Mouse (Mus musculus) left cerebral cortex, adult 9 months (tissue): ENCODE results near the gene Morf4l1.

Source experiments
- DNase-seq, 2 experiments: peaks; one replicate each; pipeline ENCODE4 v3.0.0; 2022; ENCODE audit warnings: low spot score in 2 of 2

The Morf4l1 gene

DNA sequence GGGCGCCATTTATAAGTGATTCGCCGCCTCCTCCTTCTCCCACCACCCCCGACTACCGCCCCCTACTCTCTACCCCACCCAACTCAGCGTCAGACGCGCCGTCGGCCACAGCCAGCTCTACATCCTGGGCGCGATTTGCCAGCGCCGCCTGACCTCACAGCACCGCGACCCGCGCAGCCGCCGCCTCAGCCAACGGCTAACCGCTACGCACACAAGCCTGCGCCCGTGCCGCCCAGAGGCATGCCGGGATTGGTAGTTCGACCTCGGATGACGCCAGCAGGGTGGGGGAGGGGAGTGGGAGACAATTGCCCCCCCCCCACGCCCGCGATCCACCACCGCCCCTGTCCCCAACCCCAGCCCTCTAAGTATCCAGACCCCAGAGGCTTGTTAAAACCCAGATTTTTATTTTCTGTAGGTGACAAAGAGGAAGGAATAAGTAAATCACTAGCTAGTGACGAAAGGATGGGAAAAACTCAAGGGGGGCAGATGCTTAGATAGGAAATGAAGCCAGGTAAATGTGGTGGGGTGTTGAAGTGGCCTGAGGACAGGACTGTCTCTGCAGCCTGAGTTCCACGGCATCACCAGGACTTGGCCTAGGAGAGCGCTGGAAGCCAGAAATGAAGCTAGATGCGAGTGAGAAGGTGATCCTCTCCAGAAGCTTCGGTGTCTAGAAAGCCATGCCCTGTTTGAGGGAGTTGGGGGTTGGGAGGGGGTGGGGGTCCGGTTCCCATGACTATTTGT lies at the start of gene Morf4l1:
Gene Morf4l1, minus strand, starts transcription at position 208 of the 741 bp plus-strand sequence.
- peak; percentile 96 to 98 for DNase-seq

DNA sequence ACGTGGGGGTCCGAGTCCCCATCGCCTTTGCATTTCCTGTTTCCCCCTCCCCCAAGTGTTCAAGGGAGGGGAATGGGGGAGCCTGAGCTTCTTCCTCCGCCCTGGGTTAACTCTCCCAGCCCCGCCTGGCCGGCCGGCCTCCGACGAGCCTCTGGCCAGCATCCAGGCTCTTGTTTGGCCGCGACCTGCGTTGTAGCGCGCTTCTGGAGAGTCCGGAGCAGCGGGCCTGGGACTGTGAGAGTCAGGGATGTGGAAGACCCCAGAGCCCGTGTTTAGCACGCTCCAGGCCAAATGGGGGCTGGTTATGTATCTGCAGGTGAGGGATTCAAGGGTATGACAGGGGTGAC lies 49.1 kb upstream of the Morf4l1 start:
- no peak for DNase-seq

DNA sequence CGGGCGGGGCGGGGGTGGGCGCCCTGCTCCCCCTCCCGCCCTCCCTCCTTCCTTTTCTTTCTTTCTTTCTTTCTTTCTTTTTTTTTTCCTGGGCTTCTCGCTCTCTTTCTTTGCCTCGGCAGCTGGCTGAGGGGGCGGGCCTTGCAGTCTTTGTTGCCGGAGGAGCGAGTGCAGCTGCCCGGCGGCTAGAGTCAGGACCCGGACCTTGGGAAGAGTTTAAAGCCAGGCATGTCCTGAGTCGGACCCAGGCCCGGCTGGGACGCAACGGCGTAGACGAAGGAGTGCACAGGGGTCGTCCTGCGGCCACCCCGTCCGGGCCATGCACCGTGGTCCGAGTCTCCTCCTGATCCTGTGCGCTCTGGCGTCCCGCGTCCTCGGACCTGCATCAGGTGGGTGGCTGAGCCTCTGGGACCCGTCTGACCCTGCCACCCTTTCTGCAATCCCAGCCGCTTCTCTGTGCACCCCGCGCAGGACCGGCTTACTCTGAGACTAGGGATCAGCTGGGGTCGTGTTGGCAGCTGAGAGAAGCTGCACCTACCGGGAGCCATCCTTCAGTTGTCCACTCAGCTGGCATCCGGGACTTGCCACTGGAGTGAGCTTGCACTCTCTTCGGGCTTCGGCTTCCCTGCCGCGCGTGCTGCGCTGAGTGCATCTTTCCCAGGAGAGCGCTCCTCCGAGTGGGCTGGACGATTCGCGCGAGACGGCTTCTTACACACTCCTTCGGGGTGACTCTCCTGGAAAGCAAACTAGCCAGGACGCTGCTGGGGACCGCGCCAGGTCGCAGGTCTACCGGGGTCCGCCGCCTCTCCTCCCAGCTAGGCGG lies 48.6 kb upstream of the Morf4l1 start, which contains the start of gene Adamts7:
Gene Adamts7, plus strand, starts transcription at position 144 of the 823 bp plus-strand sequence.
- DNase-seq = peak in 1 of 2 experiments; percentile 28

DNA sequence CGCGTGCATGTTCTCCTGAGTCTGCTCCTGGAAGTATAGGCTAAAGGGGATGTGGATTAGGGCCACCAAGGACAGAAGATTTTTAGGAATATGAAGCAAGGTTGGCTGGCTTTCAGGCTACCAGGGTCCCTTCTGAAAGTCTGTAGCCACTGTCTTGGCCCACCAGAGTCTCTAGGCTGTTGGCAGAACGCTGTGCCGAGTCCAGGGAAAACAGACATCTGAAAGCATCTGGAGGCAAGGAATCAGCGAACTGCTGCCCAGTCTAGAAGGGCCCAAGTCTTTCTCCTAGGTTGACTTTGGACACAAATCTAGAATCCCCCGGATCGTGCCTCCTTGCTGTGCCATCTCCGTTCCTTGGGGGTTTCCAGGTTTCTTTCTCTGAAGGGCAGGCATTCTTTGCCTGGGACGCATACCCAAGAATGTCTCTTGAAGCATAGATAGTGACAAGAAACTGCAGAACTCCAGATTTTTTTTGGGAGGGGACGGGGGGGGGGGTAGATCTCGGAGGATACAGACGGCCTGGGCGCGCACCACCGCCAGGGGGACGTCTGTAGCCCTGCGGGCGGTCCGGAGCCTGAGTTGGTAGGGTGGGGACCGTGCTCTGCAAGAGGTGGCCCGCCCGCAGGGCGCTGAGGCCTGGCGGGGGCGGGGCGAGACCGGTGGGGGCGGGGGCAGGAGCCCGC lies 47.8 kb upstream of the Morf4l1 start:
- DNase-seq = no peak

DNA sequence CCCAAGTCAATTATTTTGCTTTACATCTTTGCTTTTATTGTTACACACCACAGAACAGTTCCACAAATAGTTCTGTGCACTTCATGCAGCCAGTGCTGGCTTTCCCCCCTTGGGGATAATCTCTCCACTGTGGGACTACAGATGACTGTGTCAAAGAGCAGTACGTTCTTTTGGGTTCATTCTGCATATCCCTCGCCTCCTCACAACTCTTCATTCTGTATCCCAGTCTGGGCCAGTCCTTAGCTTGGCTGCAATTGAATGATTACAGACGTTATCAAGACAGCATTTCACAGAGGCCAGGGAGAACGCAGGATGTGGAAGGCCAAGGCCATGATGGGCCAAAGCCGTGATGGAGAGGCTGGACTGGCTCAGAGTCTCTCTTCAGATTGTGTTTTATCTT lies 32.3 kb upstream of the Morf4l1 start:
- no peak for DNase-seq

DNA sequence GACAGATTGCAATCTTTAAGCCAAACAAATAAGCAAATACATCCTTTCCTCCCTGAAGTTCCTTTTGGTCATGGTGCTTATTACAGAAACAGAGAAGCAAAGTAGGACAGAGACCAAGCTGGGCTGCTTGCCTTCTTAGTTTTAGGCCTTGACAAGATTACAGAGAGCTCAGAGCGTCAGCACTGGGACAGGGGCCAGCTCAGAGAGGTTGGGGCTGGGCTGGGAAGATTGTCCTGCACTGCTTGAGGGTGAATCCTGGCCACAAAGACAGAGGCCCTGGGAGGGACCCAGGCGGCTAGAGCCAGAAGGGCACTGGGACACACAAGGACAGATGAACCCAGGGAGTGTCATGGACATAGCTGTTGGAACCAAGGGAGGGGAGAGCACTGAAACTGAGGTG lies 31.2 kb upstream of the Morf4l1 start:
- no peak for DNase-seq

DNA sequence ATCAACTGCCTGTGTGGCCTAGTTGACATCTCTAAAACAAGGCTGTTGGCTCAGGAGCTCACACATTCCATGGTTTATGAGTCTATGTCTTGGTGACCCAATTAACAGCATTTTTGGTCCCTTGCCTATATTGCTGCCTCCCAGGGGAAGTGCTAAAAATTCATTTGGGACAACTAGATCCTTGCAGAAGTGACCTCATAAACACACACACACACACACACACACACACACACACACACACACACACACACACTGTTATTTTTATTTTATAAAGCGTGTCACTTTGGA lies 22.0 kb upstream of the Morf4l1 start:
- no peak for DNase-seq

DNA sequence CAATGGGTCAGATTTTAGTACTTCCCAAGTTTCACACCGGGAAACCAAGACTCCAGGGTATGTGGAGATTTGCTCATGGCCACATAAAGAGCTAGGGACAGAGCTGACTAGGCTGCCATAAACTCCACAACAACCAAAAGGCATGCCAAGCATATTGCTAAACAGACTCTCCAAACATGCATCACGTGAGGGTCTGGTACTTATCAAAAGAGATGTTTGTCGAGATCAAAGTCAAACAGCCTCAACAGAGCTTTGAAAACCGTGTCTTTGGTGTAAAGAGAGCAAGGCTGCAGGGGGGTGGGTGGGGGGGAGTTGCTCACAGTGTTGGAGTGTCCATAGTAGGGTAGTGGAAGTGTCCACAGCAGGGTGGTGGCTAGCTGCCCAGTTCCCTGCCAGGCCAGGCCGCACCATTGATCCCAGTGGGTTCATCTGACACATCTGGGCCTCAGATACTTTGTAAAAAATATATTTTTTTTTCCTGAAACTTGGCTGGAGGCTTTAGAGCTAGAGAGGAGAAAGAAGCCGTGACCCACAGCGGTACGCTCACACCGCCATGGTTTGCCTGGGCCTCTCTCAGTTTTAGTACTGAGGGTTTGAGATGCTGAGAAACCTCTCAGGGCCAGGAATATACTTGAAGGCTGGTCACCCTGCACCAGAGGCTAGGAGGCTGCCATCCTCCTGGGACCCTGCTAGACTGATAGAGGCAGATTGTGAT lies 21.5 kb upstream of the Morf4l1 start:
- DNase-seq = no peak

DNA sequence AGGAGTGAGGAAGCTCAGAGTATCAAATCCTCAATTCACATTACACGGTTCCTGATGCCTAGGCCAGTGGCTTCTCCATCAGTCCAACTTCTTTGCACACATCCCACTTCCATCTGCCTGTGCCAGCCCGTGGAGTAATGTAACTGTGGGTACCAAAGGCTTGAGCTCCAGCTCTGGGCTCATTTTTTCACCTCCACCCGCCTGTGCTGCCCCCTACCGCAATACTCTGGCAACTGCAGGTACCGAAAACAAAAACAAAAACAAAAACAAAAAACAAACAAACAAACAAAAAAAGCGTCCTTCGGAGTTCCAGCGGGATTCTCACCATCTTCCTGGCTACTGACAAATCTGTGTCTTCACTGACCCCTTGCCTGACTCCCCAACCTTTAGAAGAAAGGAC lies 20.9 kb upstream of the Morf4l1 start:
- no peak for DNase-seq

DNA sequence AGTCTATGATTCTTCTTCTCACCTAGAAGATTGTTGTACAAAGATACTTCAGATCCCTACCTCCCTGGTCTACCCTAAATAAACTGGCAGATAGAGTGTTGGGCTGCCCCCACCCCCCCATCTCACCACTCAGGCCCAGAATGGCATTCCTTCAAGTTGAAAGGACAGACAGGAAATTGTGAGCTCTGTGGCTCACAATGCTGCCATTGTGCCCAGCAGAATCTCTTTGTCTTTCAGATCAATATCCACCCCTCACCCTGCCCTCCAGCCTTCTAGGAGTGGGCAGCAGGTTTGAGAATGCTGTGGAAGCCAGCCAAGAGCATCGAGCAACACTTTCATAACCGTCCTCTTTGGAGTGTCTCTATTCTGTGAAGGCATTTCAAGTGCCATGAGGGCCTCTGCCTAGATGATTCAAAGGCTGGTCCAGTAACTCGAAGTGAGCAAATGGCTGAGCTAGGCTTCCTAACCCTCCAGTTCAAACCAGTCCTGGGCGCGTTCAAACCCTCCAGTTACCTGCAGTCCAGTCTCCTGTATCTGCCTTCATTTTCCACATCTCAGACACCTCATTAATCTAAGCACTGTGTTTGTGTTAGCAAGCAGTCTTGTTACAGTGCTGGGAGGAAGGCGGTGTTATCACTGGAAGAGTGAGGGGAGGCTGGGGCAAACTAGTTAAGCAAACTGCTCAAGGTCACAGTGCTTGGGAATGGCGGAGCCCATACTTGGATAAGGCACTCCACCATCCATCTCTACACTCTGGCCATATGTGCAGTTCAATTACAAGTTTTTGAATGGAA lies 19.2 kb upstream of the Morf4l1 start:
- DNase-seq = no peak

DNA sequence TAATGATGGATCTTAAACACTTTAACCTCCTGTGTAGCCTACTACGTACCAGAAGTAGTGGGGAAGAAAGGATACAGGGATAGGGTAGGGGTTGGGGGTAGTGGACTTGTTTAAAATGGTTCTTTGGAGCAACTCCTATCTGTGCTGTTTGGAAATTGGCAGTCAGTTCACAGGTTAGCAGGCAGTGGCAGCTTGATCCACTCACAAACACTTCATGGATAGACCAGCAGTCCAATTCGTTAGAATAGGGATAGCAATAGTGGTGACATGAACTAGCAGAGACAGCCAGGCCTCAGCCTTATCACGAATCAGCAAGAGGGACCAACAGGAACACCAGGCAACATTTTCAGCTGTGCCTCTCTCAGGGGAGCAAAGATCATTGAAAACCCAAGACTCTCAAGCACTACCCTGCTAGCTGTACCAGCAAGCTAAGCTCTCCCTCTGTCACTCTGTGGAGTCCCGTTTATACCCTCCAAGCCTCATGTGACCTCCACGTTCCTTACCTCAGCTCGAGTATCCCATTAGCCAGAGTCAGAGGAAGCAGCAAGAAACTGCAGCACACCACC lies 14.1 kb upstream of the Morf4l1 start:
- no peak for DNase-seq

DNA sequence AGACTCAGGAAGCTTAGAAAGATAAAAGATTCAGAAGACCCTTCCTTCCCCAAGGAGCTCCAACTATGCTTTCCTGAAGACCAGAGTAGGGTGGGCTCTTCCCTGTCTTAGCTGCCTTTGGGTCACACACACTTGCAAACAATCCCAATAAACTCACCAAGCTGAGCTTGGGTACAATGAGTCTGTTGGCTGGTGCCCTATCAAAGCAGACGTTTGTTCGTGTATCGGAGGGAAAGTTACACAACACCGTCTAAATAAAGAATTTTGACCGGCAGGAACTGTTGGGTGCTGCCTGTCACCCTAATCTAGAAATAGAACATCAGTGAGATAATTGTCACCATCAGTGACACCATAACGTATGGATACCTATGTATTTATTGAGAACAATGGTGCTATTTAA lies 12.6 kb upstream of the Morf4l1 start:
- no peak for DNase-seq

DNA sequence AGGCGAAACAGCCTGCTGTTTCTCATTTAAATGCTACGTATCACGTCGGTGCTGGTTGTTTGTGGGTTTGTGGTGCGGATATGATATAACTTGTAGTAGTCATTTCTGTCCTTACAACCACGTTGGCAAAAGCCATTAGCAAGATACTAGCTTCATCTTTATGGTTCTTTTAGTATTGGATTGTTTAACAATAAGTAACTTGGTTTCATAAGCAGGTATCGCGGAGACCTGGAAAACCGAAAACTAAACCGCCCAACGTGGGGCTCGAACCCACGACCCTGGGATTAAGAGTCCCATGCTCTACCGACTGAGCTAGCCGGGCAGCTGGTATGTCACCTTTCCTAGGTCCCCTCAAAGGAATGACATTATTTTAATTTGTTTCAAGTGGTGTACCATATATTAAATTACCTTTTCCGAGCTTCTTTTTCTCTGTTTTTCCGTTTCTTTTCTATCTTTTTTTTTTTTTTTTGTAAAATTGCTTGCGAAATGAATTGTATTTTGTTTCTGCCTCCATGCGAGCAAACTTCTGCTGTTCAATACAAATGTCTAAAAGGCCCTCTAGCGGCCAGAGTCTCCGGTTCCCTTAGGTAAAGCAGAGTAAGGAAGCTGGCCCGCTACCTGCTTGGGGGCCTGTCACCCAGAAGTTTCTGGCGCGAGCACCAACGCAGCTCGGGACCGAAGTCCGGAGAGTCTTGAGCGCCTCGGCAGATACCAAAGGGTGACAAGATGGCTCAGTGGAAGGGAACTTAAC lies 11.9 kb upstream of the Morf4l1 start:
- peak in 1 of 2 experiments; percentile 83 for DNase-seq

DNA sequence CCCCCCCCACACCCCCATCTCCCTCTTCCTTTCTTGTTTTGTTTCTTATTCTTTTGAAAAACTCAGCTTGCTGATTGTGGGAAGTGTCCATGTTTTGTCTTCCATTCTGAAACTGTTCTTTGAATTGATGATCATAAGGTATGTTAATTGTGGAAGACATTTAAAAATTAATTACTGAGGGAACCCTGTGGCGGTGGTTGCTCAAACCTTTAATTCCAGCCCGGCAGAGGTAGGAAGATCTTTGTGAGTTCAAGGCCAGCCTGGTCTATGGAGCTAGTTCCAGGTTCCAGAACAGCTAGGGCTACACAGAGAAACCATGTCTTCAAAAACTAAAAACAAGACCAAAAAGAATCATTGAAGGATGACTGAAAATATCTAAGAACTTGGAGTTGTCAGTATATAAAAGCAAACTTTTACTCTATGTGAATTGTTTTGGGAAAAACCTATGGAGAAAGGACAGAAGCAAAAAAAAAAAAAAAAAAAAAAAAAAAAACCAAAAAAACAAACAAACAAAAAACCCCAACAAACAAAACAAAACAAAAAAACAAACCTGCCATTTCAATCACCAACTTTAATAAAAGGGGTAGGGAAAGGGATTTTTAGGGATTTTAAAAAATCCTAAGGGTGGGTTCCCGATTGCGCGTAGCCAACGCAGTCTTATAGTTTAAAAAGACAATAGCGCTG lies 11.0 kb upstream of the Morf4l1 start:
- DNase-seq = no peak

DNA sequence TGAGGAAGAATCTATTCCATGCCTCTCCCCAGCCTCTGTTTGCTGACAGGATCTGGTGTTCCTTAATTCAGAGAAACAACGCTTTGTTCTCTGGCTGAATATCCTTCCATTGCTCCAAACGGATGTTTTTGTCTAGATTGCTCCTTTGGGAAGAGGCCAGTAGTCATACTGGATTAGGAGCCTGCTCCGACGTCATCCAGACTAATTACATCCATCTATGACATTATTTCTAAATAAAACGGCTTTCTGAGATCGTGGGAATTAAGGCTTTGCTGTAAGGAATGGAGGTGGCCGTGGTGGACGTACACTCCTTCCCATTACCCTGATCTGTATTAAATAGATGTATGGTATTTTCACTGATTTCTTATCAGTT lies 10.3 kb upstream of the Morf4l1 start:
- no peak for DNase-seq

DNA sequence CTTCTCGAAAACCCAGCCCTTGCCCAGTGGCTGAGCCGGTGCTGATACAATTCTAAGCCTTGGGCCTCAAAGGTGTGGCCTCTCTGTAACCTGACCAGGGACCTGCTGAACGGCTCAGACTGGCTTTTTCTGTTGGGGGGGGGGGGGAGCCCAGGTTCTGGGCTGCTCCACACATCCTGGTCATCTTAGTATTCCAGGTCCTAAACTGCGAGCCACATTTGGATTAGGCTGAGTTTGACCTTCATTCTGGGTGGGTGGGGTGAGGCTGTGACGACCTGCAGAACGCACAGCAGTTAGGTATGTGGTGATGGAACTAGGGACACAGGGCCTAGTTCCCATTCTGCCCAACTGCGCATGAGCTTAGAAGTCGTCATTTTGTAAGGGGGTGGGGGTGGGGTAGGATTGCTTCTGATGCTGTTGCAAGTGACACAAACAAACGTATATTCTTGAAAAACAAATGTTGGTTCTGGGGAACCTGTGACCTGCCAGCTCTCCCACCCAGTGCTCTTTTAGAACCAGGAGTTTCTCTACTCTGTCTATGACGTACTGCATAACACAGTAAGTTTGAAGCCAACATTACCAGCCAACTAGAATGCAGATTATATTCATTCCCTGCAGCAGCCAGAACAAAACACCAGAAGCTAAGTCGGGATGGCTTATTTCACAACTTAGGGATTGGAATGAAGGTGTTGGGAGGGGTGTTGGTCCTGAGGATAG lies 9.7 kb upstream of the Morf4l1 start:
- DNase-seq = no peak

DNA sequence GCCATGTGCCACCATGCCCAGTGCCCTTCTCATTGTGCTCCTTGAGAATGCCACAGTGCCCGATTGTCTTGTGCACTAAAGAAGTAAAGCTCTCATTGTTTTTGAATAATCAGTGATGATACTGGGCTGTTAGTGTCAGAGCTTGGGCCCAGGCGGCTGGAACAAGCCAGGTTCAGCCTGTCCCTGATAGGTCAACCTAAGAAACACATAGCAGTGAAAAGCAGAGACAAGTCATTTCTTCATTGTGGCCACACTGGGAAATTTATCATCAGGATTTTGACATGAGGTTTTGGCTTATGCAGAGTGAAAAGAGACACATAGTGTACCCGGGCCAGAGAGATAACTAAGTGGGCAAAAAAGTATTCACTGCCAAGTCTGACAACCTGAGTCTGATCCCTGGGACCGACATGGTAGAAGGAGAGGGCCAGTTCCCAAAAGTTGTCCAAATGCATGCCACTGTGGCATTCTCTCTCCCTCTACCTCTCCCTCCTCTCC lies 7.7 kb upstream of the Morf4l1 start:
- DNase-seq = no peak

DNA sequence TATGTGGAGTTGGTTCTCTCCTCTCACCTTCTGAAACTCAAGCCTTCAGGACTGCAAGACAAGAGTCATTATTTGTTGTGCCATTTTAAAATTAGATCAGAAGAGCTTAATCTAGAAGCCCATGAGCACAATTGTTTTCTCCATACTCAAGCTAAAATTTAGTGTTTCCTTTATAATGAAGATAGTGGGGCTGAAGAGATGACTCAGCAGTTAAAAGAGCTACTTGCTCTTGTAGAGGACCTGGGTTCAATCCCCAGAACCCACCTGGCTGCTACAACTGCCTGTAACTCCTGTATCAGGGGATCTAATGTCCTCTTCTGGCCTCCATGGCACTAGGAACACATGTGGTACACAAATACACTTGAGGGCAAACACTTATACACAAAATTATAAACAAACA lies 2.7 kb upstream of the Morf4l1 start:
- DNase-seq = no peak

DNA sequence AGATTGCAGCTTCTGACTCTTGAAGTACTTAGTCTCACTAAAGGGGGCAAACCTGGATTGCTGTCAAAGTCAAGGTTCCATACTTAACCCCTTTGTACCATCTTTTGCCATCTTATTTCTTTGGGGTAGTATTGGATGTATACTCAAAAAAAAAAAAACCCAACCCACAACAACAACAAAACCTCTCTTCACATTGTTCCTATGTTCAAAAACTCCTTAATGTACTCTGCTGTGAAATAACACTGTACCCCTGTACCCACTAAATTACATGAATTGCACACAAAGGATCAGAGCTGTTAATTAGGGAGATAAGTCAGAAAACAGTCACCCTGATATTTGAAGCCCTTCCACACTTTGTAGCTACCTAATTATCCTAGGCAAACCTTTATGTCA lies 730 bp upstream of the Morf4l1 start:
- no peak for DNase-seq
